Mouse (Mus musculus) heart, embryonic 12.5 days (tissue): ENCODE data around the gene Vti1b. TPM values are rescaled to one million over a fixed set of nuclear protein-coding genes. Genes with fewer than 3 reads are reported as not detected.
A peak's percentile ranks its signal among the peaks of the same experiment; 100 is the strongest.
"Not testable (repeated sequence)": the region's sequence is repeated elsewhere in the genome, so short reads cannot be mapped to it uniquely, and the experiment has no call there.

ENCODE experiments used
- ATAC-seq: fragments of 200-750 bp; cut with Nextera tagmentation; 2 replicates; pipeline ENCODE4 v1.8.0; 2017; ENCODE audit warnings: moderate TSS enrichment, moderate library complexity; ENCODE audit not compliant: insufficient number of reproducible peaks, low FRiP score
- H3K27ac ChIP-seq: fragments of 300-500 bp; sonication (generic); 2 replicates; pipeline ENCODE4 v1.5.1; 2016; ENCODE audit warnings: mild to moderate bottlenecking, moderate library complexity; ENCODE audit not compliant: poor library complexity, severe bottlenecking
- H3K27me3 ChIP-seq: fragments of 300-500 bp; sonication (generic); replicated peaks from 2 replicates; pipeline ENCODE4 v1.6.1; 2016; ENCODE audit warnings: mild to moderate bottlenecking, moderate library complexity
- H3K36me3 ChIP-seq: fragments of 300-500 bp; sonication (generic); 2 replicates; pipeline ENCODE4 v1.6.1; 2016; ENCODE audit warnings: mild to moderate bottlenecking, moderate library complexity
- H3K4me1 ChIP-seq: fragments of 300-500 bp; sonication (generic); replicated peaks from 2 replicates; pipeline ENCODE4 v1.6.1; 2016; ENCODE audit warnings: mild to moderate bottlenecking
- H3K4me2 ChIP-seq: fragments of 300-500 bp; sonication (generic); 2 replicates; pipeline ENCODE4 v1.6.1; 2016; ENCODE audit warnings: mild to moderate bottlenecking, moderate library complexity
- H3K4me3 ChIP-seq: fragments of 300-500 bp; sonication (generic); 2 replicates; pipeline ENCODE4 v1.5.1; 2016; ENCODE audit warnings: mild to moderate bottlenecking
- H3K9ac ChIP-seq: fragments of 300-500 bp; sonication (generic); 2 replicates; pipeline ENCODE4 v1.6.1; 2016; ENCODE audit warnings: mild to moderate bottlenecking, moderate library complexity
- H3K9me3 ChIP-seq: fragments of 300-500 bp; sonication (generic); replicated peaks from 2 replicates; pipeline ENCODE4 v1.6.1; 2016; ENCODE audit warnings: mild to moderate bottlenecking, moderate library complexity
- WGBS: fragments of 180-500 bp; shearing (Covaris S2); methylation state at CpG from one replicate; pipeline ENCODE4 v1.1.7; 2016; 5-methylcytosine and 5-hydroxymethylcytosine counted together
- polyA plus RNA-seq: library from polyadenylated mRNA; unstranded; fragments of >200 nt; fragmentation: Nextera tagmentation; extraction: Ambion mirVana; gene quantifications from 2 replicates; pipeline ENCODE4 v1.2.1, GENCODE M21; 2016

The Vti1b gene
- polyA plus RNA-seq, 1 experiment from 2014 or later: 93.7 TPM

DNA sequence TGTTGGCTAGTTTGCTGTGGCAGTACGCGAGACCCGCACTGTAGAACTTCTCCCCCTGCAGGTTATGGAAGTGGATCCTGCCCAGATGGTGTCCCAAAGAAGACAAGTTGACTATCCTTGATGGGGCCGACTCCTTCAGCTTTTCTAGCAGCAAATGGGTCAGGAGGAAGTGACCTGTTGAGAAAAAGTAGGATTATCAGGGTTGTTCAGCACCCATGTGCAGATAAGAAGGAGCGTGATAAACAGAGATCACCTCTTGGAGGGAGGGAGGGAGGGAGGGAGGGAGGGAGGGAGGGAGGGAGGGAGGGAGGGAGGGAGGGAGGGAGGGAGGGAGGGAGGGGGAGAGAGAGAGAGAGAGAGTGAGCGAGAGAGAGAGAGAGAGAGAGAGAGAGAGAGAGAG lies 12.7 kb upstream of the Vti1b start:
- H3K9me3 ChIP-seq, H3K4me2 ChIP-seq, H3K4me3 ChIP-seq, H3K27ac ChIP-seq, ATAC-seq, H3K27me3 ChIP-seq, H3K9ac ChIP-seq, H3K4me1 ChIP-seq: not testable (repeated sequence)
- H3K36me3 ChIP-seq: peaks cover 77% of the 10 kb centered on the region
- 79% methylated on average over 5 of the region's 6 CpGs for WGBS

DNA sequence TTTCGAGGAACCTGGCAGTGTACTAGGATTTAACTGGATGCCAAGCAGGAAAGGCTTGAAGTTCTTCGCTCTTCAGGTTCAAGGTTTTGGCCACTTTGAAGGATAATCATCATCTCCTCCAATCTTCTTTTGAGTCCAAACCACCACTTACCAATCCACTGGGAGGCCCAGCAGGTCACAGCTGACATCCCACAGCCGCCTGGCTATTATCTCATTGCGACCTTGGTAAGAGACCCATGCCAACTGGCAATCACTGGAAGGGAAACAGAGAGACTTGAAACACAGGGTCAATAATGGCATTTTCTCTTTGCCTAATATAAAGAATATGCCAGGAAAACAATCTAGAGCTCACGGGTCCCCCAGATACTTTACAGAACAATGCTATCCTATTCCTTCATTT lies 3.5 kb upstream of the Vti1b start:
- WGBS: 89% methylated on average over 5 of the region's 5 CpGs
- H3K27me3 ChIP-seq: no peaks in the 10 kb centered on the region

DNA sequence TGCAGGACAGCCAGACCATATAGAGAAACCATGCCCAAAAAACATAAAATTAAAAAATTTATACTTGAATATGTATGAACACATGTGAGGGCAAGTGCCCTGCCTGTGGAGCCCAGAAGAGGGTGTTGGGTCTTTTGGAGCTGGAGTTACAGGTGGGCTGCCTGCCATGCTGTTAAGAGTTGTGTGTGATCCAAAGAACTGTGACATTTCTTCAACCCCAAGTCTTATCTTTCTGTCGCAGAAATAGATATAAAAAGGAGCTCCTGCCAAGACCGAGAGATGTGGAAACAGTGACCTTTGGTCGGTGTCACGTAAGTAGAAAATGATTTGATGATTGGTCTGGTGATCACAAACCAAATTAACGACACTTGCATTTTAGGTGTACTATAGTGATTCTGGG lies 1.3 kb upstream of the Vti1b start:
- H3K4me3 ChIP-seq: no peak overlapping the region
- peaks cover 30% of the 10 kb centered on the region for H3K36me3 ChIP-seq
- peaks cover 6% of the 10 kb centered on the region for H3K4me1 ChIP-seq
- 65% methylated on average over 5 of the region's 5 CpGs for WGBS
- no peak for ATAC-seq
- H3K9me3 ChIP-seq: no peaks in the 10 kb centered on the region
- no peak overlapping the region for H3K9ac ChIP-seq
- no peak overlapping the region for H3K27ac ChIP-seq
- H3K27me3 ChIP-seq: no peaks in the 10 kb centered on the region
- no peak overlapping the region for H3K4me2 ChIP-seq

More for the DNA sequence above, 3.5 kb upstream of the Vti1b start:
- ATAC-seq: no peak
- H3K4me3 ChIP-seq: no peak overlapping the region
- no peak overlapping the region for H3K27ac ChIP-seq
- H3K36me3 ChIP-seq: peaks cover 33% of the 10 kb centered on the region
- H3K9me3 ChIP-seq: no peaks in the 10 kb centered on the region
- peaks cover 6% of the 10 kb centered on the region for H3K4me1 ChIP-seq
- H3K4me2 ChIP-seq: no peak overlapping the region
- H3K9ac ChIP-seq: no peak overlapping the region

DNA sequence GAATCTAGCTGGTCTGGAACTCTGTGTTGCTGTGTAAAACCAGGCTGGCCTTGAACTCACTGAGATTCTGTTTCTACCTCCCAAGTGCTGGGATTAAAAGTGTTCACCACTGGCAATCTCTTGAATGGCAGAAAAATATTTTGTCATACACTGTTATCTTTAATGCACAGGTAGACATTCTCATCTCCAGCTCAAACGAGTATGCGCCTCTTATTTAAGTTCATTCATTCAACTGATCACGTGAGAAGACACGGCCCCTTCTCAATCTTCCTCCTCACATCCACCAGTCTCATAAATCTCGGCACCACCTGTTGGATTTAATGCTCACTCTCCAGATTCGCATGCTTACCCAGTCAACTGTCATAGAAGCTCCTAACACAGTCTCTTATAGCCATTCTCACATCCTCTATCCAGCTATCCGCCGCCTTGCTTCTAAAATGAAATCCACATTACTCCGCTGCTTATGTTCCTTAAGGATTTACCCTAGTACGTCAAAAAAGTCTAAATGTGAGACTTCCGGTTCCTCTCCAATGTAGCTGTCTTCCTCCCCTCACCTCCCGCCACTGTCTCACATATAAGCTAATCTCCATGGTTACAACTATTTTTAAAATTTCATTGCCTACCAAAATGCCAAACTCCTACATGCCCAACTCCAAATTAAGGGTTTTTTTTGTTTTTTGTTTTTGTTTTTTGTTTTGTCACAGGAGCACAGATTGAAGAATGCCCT lies 1.0 kb downstream of the Vti1b start:
- Histone ChIP-seq H3K4me1 (peaks cover 6% of the 10 kb centered on the region), H3K36me3 (peaks cover 16% of the 10 kb centered on the region), H3K27me3 (no peaks in the 10 kb centered on the region), H3K9me3 (no peaks in the 10 kb centered on the region), H3K4me2 (peak overlapping the region; percentile 64), H3K9ac (peak overlapping the region; percentile 95), H3K4me3 (peak overlapping the region; percentile 98), H3K27ac (no peak overlapping the region)
- no peak for ATAC-seq
- 38% methylated on average over 12 of the region's 12 CpGs for WGBS

DNA sequence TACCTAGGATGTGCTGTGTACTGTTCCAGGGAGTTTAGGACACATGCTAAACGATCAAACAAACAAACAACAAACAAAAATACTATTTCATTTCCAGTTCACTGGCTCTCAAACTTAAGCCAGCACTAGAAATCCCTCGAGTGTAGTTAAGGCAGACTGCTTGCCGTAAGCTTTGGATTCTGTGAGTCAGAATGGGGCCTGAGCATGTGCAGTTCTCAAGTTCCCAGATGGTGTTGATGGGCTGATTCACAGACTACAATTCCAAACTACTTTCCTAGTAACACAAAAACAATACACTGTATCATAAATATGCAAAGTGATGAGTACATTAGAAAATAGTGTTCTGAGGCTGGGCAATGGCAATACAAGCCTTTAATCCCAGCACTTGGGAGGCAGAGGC lies 2.0 kb downstream of the Vti1b start:
- Histone ChIP-seq H3K4me1 (peaks cover 10% of the 10 kb centered on the region), H3K27ac (no peak overlapping the region), H3K9ac (no peak overlapping the region), H3K4me2 (no peak overlapping the region), H3K9me3 (no peaks in the 10 kb centered on the region), H3K27me3 (no peaks in the 10 kb centered on the region), H3K4me3 (no peak overlapping the region), H3K36me3 (peaks cover 11% of the 10 kb centered on the region)
- ATAC-seq: no peak
- WGBS: 81% methylated on average over 3 of the region's 3 CpGs

DNA sequence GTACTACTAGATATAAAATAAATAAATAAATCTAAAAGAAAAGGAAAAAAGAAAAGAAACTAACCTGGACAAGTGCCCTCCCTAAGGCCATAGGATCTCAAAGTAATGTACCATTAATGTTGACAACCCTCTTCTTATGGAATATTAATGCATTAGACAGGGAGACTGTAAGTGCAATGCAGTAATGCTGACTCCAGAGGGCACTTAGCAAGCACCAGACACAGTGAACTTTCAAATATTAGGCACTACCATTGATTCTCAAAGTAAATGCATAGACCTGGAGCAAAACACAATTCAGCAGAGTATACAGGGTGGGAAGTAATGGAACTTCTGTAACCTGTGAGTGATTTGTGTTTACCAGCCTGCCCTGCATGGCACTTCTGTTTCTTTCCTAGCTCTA lies 3.3 kb downstream of the Vti1b start:
- Histone ChIP-seq H3K9me3 (no peaks in the 10 kb centered on the region), H3K27me3 (no peaks in the 10 kb centered on the region), H3K4me1 (peaks cover 14% of the 10 kb centered on the region), H3K36me3 (peaks cover 13% of the 10 kb centered on the region), H3K27ac (no peak overlapping the region), H3K4me3 (no peak overlapping the region), H3K4me2 (no peak overlapping the region), H3K9ac (no peak overlapping the region)
- no peak for ATAC-seq

DNA sequence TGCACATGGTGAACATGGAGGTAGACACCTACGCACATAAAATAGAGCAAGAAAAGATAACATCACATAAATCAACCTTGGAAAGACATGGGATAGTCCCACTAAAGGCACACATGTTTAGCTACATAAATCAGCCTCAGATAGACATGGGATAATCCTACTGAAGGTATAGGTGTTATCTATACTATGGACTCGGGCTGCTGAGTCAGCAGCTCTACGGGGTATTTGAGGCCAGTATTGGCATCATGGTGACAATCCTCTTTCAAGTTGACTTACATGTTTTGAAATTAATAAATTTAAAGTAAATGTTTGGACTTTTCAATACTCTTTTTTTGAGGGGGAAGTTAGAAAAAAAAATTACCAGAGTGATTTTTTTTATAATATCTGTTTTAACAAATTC lies 9.6 kb downstream of the Vti1b start:
- ATAC-seq: no peak
- Histone ChIP-seq H3K9me3 (no peaks in the 10 kb centered on the region), H3K4me1 (peaks cover 16% of the 10 kb centered on the region), H3K9ac (no peak overlapping the region), H3K27me3 (no peaks in the 10 kb centered on the region), H3K4me3 (no peak overlapping the region), H3K4me2 (no peak overlapping the region), H3K36me3 (peaks cover 63% of the 10 kb centered on the region), H3K27ac (no peak overlapping the region)
- 86% methylated on average over 3 of the region's 3 CpGs for WGBS

DNA sequence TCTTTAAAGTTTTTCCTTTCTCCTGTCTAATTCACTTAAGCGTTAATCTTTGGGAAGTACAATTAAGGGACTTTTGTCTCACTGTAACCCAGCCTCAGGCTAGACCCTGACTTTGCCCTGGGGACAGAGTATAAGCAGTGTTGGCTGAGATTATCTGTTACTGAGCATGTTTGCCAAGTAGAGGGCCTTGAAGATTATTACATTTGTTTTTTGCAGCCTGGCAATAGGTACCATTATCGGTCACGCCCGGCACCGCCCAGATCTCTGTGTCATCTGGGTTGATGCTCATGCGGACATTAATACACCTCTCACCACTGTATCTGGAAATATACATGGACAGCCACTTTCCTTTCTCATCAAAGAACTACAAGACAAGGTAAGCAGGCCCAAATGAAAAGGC lies 22.8 kb downstream of the Vti1b start:
- WGBS: 92% methylated on average over 6 of the region's 6 CpGs
- ATAC-seq: no peak
- H3K4me1 ChIP-seq: no peaks in the 10 kb centered on the region
- no peak overlapping the region for H3K9ac ChIP-seq
- no peak overlapping the region for H3K4me3 ChIP-seq
- H3K27ac ChIP-seq: no peak overlapping the region
- H3K4me2 ChIP-seq: no peak overlapping the region
- H3K9me3 ChIP-seq: no peaks in the 10 kb centered on the region
- peaks cover 9% of the 10 kb centered on the region for H3K36me3 ChIP-seq
- no peaks in the 10 kb centered on the region for H3K27me3 ChIP-seq

DNA sequence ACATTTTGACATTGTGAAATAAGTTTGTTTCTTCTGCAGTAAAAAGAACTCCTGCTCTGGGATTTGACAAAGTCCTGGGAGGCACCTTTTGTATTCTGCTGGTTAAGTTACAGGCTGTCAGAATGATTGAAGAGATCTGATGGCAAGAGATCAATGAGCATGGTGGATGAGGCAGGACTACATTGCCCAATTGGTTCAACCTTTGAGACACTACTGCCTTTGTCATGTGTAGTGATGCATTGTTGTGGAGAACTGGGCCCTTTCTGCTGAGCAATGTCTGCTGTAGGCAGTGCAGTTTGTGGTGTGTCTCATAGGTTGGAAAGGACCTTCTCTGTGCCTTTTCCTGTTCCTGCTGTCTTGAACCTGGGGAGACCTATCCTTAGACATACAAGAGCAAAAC lies 31.1 kb downstream of the Vti1b start:
- Histone ChIP-seq H3K4me1 (no peaks in the 10 kb centered on the region), H3K36me3 (no peaks in the 10 kb centered on the region), H3K27ac (no peak overlapping the region), H3K27me3 (no peaks in the 10 kb centered on the region), H3K9me3 (no peaks in the 10 kb centered on the region), H3K4me2 (no peak overlapping the region), H3K9ac (no peak overlapping the region), H3K4me3 (no peak overlapping the region)
- ATAC-seq: no peak

DNA sequence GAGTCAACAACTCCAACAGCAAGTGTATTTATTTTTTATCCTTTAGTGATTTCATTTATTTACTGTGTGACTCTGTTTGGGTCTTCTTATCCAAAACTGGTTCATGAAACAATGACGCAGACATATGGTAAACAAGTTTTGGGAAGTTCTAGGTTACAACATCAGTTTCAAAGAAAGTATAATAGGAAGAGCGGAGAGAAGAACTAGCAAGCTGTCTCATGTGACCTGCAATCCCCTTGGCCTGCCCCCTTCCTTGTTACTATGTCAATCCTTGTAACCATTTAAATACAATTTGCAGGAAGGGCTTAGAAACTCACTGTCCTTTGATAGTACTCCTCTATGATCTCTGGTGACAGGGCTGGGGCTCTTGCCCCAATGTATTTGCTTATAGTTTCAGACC lies 31.7 kb downstream of the Vti1b start:
- Histone ChIP-seq H3K27me3 (no peaks in the 10 kb centered on the region), H3K27ac (no peak overlapping the region), H3K4me3 (no peak overlapping the region), H3K4me2 (no peak overlapping the region), H3K4me1 (no peaks in the 10 kb centered on the region), H3K9ac (no peak overlapping the region), H3K36me3 (no peaks in the 10 kb centered on the region), H3K9me3 (no peaks in the 10 kb centered on the region)
- ATAC-seq: no peak
- 81% methylated on average over 2 of the region's 2 CpGs for WGBS

DNA sequence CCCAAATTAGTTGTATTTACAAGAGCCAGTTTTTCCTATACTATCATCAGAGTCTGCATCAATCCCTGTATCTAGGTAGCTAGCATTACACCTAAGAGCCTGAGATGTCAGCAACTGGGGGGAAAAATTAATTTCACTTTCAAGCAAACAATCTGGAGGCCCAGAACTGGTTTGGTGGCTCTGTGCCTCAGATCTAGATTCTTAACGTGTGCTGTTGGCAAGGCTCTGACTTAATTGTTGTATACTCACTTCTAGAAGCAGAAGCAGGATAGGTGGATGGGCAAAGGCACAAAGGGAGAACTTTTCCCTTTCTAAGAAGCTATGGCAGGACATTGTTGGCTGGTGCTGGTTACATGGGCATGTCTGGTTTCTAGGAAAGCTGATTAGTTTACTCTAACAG lies 33.0 kb downstream of the Vti1b start:
- Histone ChIP-seq H3K36me3 (no peaks in the 10 kb centered on the region), H3K4me2 (no peak overlapping the region), H3K9ac (no peak overlapping the region), H3K27me3 (no peaks in the 10 kb centered on the region), H3K4me3 (no peak overlapping the region), H3K27ac (no peak overlapping the region), H3K4me1 (peaks cover 3% of the 10 kb centered on the region; the same call in 1 of the 2 replicates), H3K9me3 (no peaks in the 10 kb centered on the region)
- 39% methylated on average over 1 of the region's 1 CpGs for WGBS
- ATAC-seq: no peak

DNA sequence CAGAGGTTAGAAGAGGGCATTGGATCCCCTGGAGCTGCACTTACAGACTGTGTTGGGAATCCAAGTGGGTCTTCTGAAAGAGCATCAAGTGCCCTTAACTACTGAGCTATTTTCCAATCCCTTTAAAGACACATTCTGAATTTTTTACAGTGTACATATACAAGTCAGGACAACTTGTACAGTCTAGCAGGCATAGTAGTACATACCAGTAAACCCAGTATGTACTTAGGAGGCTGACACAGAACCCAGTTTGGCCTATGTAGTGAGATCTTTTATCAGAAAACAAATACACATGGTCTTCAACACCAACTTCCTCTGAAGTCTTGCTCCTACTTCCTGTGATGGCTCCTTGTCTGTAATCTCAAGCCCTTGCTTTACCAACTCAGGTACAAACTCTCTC lies 33.5 kb downstream of the Vti1b start:
- H3K36me3 ChIP-seq: no peaks in the 10 kb centered on the region
- H3K9ac ChIP-seq: no peak overlapping the region
- ATAC-seq: no peak
- no peaks in the 10 kb centered on the region for H3K27me3 ChIP-seq
- no peaks in the 10 kb centered on the region for H3K9me3 ChIP-seq
- no peak overlapping the region for H3K4me2 ChIP-seq
- peaks cover 3% of the 10 kb centered on the region; the same call in 1 of the 2 replicates for H3K4me1 ChIP-seq
- no peak overlapping the region for H3K4me3 ChIP-seq
- H3K27ac ChIP-seq: no peak overlapping the region
